Mouse (Mus musculus): ENCODE measurements around the gene Bmp3.

- TF ChIP-seq CTCF (IDR thresholded peaks at IDR 0.05; ENCODE audit: low read depth, low read length): no peak
- TF ChIP-seq TAL1 (conservative IDR thresholded peaks at IDR 0.05; ENCODE audit: low read depth, low read length): no peak
- TF ChIP-seq GATA1 (IDR thresholded peaks at IDR 0.05; ENCODE audit: borderline replicate concordance, low read length): no peak
- no peak for TF ChIP-seq POLR2AphosphoS5 (IDR thresholded peaks at IDR 0.05; ENCODE audit: insufficient replicate concordance, low read depth, low read length)
- no peak for TF ChIP-seq GATA2 (IDR thresholded peaks at IDR 0.05; ENCODE audit: borderline replicate concordance, low read depth, low read length)
These were observed 9.7 kb downstream of the Bmp3 start for GRCm38 (mm10) chr5:98863891-98864290.

Measured in G1E (cell line).